Mouse (Mus musculus): ENCODE data around the gene Foxp1.

- TF ChIP-seq CTCF (IDR thresholded peaks at IDR 0.05; ENCODE audit: borderline replicate concordance, control insufficient read depth, extremely low read depth, insufficient read depth, low read length, poor library complexity) (no peak), POLR2A (IDR thresholded peaks at IDR 0.05; ENCODE audit: control insufficient read depth, extremely low read depth, insufficient read depth, low read length, poor library complexity) (no peak)
Measured at GRCm38 (mm10) chr6:99126717-99127116, 395.8 kb downstream of the Foxp1 start.
